Mouse (Mus musculus) embryonic facial prominence, embryonic 13.5 days (tissue): ENCODE data around the gene Hils1. TPM values are rescaled to one million over a fixed set of nuclear protein-coding genes. Genes with fewer than 3 reads are reported as not detected.
A peak's percentile ranks its signal among the peaks of the same experiment; 100 is the strongest.

Source experiments
- ATAC-seq: fragments of 200-750 bp; cut with Nextera tagmentation; 2 replicates; pipeline ENCODE4 v1.8.0; 2017; ENCODE audit warnings: low read depth; ENCODE audit not compliant: insufficient number of reproducible peaks, insufficient read depth, low FRiP score, low TSS enrichment
- H3K27ac ChIP-seq: fragments of 300-500 bp; sonication (generic); 2 replicates; pipeline ENCODE4 v1.5.1; 2015; ENCODE audit warnings: moderate library complexity, mild to moderate bottlenecking, inconsistent platforms
- H3K27me3 ChIP-seq: fragments of 300-500 bp; sonication (generic); 2 replicates; pipeline ENCODE4 v1.6.1; 2015; ENCODE audit warnings: mild to moderate bottlenecking, inconsistent platforms
- H3K36me3 ChIP-seq: fragments of 300-500 bp; sonication (generic); 2 replicates; pipeline ENCODE4 v1.6.1; 2015; ENCODE audit warnings: mild to moderate bottlenecking, inconsistent platforms
- H3K4me1 ChIP-seq: fragments of 300-500 bp; sonication (generic); 2 replicates; pipeline ENCODE4 v1.6.1; 2015; ENCODE audit warnings: inconsistent platforms
- H3K4me2 ChIP-seq: fragments of 300-500 bp; sonication (generic); 2 replicates; pipeline ENCODE4 v1.6.1; 2015; ENCODE audit warnings: moderate library complexity, mild to moderate bottlenecking, inconsistent platforms
- H3K4me3 ChIP-seq: fragments of 300-500 bp; sonication (generic); 2 replicates; pipeline ENCODE4 v1.5.1; 2015; ENCODE audit warnings: mild to moderate bottlenecking, inconsistent platforms
- H3K9ac ChIP-seq: fragments of 300-500 bp; sonication (generic); 2 replicates; pipeline ENCODE4 v1.6.1; 2015; ENCODE audit warnings: mild to moderate bottlenecking, inconsistent platforms
- H3K9me3 ChIP-seq: fragments of 300-500 bp; sonication (generic); 2 replicates; pipeline ENCODE4 v1.6.1; 2016; ENCODE audit warnings: inconsistent platforms
- WGBS: fragments of 180-500 bp; shearing (Covaris S2); methylation state at CpG from one replicate; pipeline ENCODE4 v1.1.7; 2015; ENCODE audit warnings: mixed read lengths; 5-methylcytosine and 5-hydroxymethylcytosine counted together
- polyA plus RNA-seq: library from polyadenylated mRNA; unstranded; fragments of >200 nt; fragmentation: Nextera tagmentation; extraction: Ambion mirVana; gene quantifications from 2 replicates; pipeline ENCODE4 v1.2.1, GENCODE M21; 2015

Gene Hils1
- polyA plus RNA-seq, 1 experiment from 2014 or later: not detected

DNA sequence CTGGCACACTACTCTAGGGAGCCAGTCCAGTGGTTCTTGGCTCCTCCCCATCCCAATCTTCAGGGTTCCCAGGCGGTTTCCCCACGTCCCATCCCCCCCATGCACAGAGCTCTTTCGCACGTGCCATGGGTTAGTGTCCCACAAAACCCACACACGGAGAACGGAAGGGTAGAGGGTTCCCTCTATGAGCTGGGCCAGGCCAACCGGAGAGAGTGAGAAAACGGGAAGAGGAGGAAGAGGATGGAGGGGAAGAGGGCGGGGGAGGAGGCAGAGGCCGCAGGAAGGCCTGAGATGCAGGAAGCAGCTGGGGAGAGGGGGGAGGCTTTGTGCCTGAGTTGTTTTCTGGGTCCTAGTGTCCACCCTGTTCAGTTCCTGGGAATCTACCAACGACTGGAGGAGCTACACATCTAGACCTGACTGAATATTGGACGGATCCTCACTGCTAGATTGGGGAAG lies 22.2 kb downstream of the Hils1 start:
- H3K27me3 ChIP-seq: no peaks in the 10 kb centered on the region
- peak overlapping the region; percentile 99 for H3K4me2 ChIP-seq
- H3K27ac ChIP-seq: peak overlapping the region; percentile 96
- H3K4me3 ChIP-seq: peak overlapping the region; percentile 91
- no peaks in the 10 kb centered on the region for H3K36me3 ChIP-seq
- H3K9me3 ChIP-seq: no peaks in the 10 kb centered on the region
- ATAC-seq: peak; percentile 53; the same call in 1 of the 2 replicates
- H3K9ac ChIP-seq: peak overlapping the region; percentile 71
- peaks cover 71% of the 10 kb centered on the region for H3K4me1 ChIP-seq
- WGBS: 0% methylated on average over 12 of the region's 12 CpGs

DNA sequence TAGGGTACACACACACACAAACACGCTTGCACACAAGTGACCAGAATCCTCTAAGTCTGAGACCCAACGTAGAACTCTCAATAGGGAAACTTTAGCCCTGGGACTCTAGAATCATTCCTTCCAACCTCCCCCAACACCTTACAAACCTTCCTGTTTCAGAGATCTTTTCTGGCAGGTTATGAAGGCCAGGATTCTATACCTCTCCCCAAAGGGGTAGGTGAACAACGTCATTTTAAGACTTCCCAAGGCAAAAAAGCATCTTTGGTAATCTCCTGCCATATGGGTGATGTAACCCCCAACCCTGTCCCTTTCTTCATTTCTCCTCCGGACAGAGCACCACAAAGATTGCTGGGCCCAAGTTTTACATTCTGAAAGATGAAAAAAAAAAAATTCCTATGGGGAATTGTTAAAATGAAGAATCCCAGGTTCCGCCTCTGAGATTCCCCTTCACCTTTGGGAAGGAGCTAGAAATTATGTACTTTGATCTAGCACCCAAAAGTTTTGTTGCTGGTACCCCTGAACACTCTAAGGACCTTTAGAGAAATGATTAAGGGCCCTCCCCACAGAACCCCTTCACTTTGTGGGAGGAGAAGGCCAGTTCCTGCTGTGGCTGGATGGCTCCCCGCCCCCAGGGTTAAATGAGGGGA lies 22.8 kb downstream of the Hils1 start:
- H3K36me3 ChIP-seq: no peaks in the 10 kb centered on the region
- H3K27me3 ChIP-seq: no peaks in the 10 kb centered on the region
- H3K9me3 ChIP-seq: no peaks in the 10 kb centered on the region
- ATAC-seq: no peak
- H3K27ac ChIP-seq: peak overlapping the region; percentile 96
- peak overlapping the region; percentile 91 for H3K4me3 ChIP-seq
- H3K4me1 ChIP-seq: peaks cover 72% of the 10 kb centered on the region
- WGBS: 45% methylated on average over 6 of the region's 6 CpGs
- H3K4me2 ChIP-seq: peak overlapping the region; percentile 99
- peak overlapping the region; percentile 93 for H3K9ac ChIP-seq

DNA sequence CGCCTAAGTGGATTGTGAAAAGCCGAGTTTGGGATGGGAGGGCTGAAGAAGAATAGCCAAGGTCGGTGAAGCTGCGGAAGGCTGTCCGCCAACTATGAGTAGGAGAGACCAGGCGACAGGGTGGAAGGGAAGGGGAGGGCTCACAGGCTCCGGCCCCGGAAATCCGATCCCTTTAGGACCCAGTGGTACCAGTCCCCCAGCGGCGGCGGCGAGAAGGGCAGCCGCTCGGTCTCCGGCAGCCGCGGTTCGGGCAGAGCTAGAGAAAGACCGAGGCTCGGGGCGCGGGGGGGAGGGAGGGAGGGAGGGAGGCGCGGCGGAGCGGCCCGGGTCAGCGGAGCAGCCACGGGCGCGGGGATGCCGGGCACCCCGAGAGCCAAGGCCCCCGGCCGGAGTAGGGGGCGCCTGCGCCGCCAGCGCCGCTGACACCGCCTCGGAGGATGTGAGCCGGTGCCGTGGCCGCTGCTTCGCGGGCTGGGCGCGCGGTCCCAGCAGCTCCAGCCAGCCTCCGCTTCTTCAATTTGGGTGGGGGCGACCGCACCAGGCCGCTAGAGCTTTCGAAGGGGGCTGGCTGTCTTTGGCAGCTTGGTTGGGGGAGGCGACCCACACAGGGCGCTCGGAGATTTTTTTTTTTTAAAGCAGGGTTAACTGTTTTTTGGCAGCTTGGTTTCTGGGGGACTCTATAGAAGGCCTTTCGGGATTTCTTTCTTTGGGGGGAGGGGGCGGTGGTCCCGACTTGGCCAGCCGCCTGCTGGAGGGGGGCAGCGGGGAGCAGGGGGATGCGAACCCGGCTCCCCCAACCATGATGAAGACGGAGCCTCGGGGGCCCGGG lies 23.6 kb downstream of the Hils1 start, which contains the start of gene Ppp1r9b:
Gene Ppp1r9b, plus strand, starts transcription at position 287 of the 829 bp plus-strand sequence.
- Histone ChIP-seq H3K9ac (peak within 1 kb of the TSS; percentile 93), H3K27me3 (no peaks in the 10 kb centered on the region), H3K4me1 (peaks cover 77% of the 10 kb centered on the region), H3K9me3 (no peaks in the 10 kb centered on the region), H3K36me3 (no peaks in the 10 kb centered on the region), H3K4me3 (peak within 1 kb of the TSS; percentile 91), H3K27ac (peak within 1 kb of the TSS; percentile 96), H3K4me2 (peak within 1 kb of the TSS; percentile 99)
- whole genome bisulfite sequencing: under 1% methylated on average over 55 of the region's 69 CpGs
- peak; percentile 76 for ATAC-seq

DNA sequence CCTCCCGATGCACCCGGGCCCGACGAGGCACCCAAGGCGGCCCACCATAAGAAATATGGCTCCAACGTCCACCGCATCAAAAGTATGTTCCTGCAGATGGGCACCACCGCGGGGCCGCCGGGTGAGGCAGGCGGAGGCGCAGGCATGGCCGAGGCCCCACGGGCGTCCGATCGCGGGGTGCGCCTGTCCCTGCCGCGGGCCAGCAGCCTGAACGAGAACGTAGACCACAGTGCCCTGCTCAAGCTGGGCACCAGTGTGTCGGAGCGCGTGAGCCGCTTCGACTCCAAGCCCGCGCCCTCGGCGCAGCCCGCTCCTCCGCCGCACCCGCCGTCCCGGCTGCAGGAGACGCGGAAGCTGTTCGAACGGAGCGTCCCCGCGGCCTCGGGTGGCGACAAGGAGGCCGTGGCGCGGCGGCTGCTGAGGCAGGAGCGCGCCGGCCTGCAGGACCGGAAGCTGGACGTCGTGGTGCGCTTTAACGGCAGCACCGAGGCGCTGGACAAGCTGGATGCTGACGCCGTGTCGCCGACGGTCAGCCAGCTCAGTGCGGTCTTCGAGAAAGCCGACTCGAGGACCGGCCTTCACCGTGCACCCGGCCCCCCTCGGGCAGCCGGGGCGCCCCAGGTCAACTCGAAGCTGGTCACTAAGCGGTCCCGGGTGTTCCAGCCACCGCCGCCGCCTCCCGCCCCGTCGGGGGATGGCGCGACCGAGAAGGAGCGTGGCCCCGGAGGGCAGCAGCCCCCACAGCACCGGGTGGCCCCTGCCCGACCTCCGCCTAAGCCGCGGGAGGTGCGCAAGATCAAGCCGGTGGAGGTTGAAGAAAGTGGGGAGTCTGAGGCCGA lies 24.5 kb downstream of the Hils1 start:
- peaks cover 9% of the 10 kb centered on the region for H3K36me3 ChIP-seq
- no peaks in the 10 kb centered on the region for H3K27me3 ChIP-seq
- peak overlapping the region; percentile 91 for H3K4me3 ChIP-seq
- no peak for ATAC-seq
- no peaks in the 10 kb centered on the region for H3K9me3 ChIP-seq
- H3K4me1 ChIP-seq: peaks cover 80% of the 10 kb centered on the region
- H3K9ac ChIP-seq: peak overlapping the region; percentile 93
- WGBS: under 1% methylated on average over 99 of the region's 99 CpGs
- peak overlapping the region; percentile 99 for H3K4me2 ChIP-seq
- peak overlapping the region; percentile 96 for H3K27ac ChIP-seq

DNA sequence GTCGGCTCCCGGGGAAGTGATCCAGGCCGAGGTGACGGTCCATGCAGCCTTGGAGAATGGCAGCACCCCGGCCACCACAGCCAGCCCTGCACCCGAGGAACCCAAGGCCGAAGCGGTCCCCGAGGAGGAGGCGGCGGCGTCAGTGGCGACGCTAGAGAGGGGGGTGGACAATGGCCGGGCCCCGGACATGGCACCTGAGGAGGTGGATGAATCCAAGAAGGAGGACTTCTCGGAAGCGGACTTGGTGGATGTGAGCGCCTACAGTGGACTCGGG lies 25.0 kb downstream of the Hils1 start:
- no peak for ATAC-seq
- H3K4me2 ChIP-seq: peak overlapping the region; percentile 99
- H3K9me3 ChIP-seq: no peaks in the 10 kb centered on the region
- no peaks in the 10 kb centered on the region for H3K27me3 ChIP-seq
- peaks cover 14% of the 10 kb centered on the region for H3K36me3 ChIP-seq
- WGBS: under 1% methylated on average over 20 of the region's 20 CpGs
- peaks cover 74% of the 10 kb centered on the region for H3K4me1 ChIP-seq
- peak overlapping the region; percentile 91 for H3K4me3 ChIP-seq
- H3K9ac ChIP-seq: peak overlapping the region; percentile 93
- H3K27ac ChIP-seq: peak overlapping the region; percentile 96

DNA sequence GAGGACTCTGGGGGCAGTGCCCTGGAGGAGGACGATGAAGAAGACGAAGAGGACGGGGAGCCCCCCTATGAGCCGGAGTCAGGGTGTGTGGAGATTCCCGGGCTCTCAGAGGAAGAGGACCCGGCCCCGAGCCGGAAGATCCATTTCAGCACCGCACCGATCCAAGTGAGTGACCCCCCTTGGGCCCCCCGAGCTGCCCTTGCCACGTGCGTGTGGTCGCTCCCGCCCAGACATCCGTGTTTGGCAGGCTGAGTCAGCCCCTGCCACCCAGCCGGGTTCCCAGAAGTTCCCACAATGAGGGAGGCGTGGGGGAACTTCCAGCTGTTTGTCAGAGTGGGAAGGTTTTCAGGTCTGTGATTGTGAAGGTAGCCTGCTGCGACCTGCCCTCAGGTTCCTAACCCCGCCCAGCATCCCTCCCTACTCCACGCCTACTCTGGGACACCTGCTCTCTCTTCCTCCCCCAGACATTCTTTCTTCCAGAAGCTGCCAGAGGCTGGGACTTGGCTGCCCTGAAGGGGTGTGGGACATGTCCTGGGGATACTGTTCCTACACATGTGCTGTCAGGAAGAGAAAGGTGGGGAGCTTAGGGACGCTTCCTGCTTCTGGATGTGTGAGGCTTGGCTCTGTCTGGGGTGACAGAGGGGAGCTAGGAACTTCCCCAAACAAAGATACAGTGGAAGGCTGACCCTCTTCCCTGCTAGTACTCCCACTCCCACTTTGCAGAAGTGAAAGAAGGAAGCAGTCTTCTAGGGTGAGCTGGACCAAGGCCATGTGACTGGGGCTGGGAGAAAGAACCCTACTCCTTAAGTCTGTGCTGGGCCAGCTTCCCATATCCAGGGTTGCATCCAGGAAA lies 25.6 kb downstream of the Hils1 start:
- H3K9me3 ChIP-seq: no peaks in the 10 kb centered on the region
- peak overlapping the region; percentile 99 for H3K4me2 ChIP-seq
- no peaks in the 10 kb centered on the region for H3K27me3 ChIP-seq
- peak overlapping the region; percentile 91 for H3K4me3 ChIP-seq
- peaks cover 72% of the 10 kb centered on the region for H3K4me1 ChIP-seq
- ATAC-seq: no peak
- peak overlapping the region; percentile 93 for H3K9ac ChIP-seq
- 2% methylated on average over 22 of the region's 22 CpGs for WGBS
- H3K36me3 ChIP-seq: peaks cover 20% of the 10 kb centered on the region
- H3K27ac ChIP-seq: peak overlapping the region; percentile 96

DNA sequence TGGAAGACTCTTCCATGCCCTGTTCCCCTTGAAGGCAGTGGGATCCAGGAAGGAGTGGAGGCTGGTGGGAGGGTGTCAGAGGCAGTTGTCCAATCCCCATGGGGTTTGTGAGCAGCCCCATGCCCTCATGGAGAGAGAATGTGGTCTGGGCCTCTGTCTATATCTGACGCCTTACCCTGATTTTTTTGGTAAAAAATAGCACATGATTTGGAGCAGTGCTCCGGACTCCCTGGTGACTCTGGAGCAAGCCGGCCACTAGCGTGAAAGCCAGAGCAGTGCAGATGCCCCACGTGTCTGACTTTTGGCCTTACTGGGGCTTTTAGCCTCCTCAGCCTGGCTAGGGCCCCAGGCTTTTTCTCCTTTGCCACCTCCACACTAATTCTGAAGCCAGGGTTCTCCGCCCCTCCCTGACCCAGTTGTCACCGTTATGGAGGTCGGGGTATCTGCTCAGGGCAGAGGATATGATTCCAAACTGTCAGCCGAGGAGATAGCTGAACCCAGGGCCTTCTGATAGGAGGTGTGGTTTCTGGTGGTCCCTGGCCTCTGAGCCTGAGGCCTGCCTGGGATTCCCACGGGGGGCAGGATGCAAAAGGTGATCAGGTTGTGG lies 26.9 kb downstream of the Hils1 start:
- no peaks in the 10 kb centered on the region for H3K9me3 ChIP-seq
- H3K9ac ChIP-seq: peak overlapping the region; percentile 93
- H3K36me3 ChIP-seq: peaks cover 33% of the 10 kb centered on the region
- 48% methylated on average over 10 of the region's 10 CpGs for WGBS
- H3K4me2 ChIP-seq: peak overlapping the region; percentile 99
- peak overlapping the region; percentile 91 for H3K4me3 ChIP-seq
- no peaks in the 10 kb centered on the region for H3K27me3 ChIP-seq
- peaks cover 59% of the 10 kb centered on the region for H3K4me1 ChIP-seq
- H3K27ac ChIP-seq: peak overlapping the region; percentile 62; the same call in 1 of the 2 replicates
- ATAC-seq: no peak

DNA sequence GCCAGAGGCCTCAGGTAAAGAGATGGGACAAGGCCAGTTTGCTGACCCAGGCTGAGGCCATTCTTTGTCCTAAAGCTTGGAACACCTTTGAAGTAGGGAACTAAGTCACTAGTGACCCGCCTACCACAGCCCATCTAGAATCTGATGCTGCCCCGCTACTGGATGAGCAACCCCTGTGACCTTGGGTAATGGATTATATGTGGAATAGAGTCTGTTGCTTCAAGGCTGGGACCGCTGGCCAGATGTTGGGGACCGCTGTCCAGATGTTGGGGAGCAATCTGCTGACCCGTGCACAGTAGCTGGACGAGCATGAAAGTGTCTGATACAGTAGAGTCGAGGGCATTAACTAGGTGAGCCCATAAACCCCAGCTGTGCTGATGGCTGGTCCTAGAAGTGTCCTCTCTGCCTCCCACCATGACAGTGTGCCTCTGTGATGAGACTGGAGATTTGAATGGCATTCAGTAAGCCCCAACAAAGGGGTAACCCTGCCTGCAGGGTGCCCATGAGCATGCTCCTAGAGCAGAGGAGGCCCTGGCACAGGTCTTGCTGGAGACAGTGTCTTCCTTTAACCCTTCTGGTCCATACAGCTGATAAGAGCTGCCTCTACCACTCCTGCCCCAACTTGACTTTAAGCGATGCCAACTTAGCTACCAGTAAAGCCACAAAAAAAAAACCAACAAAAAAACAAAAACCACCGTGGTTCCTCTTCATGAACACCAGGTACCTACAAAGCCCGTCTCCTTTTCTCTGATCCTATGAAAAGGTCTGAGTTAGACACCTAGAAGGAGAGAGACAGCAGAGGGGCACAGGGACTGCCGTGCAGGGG lies 27.8 kb downstream of the Hils1 start:
- Histone ChIP-seq H3K4me2 (peak overlapping the region; percentile 99), H3K27ac (no peak overlapping the region), H3K4me1 (peaks cover 56% of the 10 kb centered on the region), H3K9me3 (no peaks in the 10 kb centered on the region), H3K27me3 (no peaks in the 10 kb centered on the region), H3K9ac (peak overlapping the region; percentile 93), H3K36me3 (peaks cover 42% of the 10 kb centered on the region), H3K4me3 (peak overlapping the region; percentile 91)
- ATAC-seq: no peak
- WGBS: 83% methylated on average over 11 of the region's 11 CpGs

DNA sequence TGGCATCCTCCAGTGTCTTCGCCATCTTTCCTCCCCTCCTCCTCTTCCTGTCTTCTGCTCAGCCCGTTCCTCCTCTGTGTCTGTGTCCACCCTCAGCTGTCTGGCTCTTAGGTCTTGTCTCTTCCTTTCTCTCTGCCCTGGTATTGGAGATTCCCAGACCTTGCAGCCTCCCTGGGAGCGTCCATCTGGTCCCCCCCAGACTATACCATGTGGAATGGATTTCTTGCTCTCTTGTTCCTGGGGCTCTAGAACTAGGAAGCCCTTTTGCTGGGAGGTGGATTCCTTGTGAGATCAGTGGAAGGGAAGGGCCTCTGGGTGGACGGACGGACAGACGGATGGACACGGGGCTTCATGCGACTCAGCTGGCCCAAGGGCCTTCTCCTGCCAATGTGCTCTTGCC lies 28.7 kb downstream of the Hils1 start:
- Histone ChIP-seq H3K4me3 (no peak overlapping the region), H3K4me1 (peaks cover 60% of the 10 kb centered on the region), H3K9me3 (no peaks in the 10 kb centered on the region), H3K27me3 (no peaks in the 10 kb centered on the region), H3K27ac (0 out of 2 replicates have a peak overlapping the region, but pooled peaks have one; percentile 40), H3K9ac (peak overlapping the region; percentile 93; the same call in 1 of the 2 replicates), H3K36me3 (peaks cover 51% of the 10 kb centered on the region), H3K4me2 (peak overlapping the region; percentile 99; the same call in 1 of the 2 replicates)
- no peak for ATAC-seq
- WGBS: 77% methylated on average over 8 of the region's 8 CpGs

DNA sequence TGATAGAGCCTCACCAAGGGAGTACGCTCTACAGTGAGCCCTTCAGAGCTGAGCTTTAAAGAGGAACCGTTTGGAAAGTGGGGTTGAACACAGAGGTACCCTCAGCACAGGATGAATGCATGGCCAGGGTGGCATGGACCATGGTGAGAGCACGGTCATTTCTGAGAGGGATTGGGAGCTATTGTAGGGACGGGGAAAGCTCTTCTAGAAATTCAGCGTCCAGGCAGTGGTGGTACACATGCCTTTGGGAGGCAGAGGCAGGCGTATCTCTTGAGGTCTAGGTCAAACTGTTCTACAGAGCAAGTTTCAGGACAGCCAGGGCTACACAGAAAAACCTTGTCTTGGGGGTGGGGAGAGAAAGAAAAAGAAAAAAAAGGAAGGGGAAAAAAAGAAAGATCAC lies 29.6 kb downstream of the Hils1 start:
- Histone ChIP-seq H3K4me2 (no peak overlapping the region), H3K4me3 (no peak overlapping the region), H3K9ac (no peak overlapping the region), H3K36me3 (peaks cover 59% of the 10 kb centered on the region), H3K9me3 (no peaks in the 10 kb centered on the region), H3K27me3 (no peaks in the 10 kb centered on the region), H3K27ac (no peak overlapping the region), H3K4me1 (peaks cover 61% of the 10 kb centered on the region)
- WGBS: 93% methylated on average over 6 of the region's 6 CpGs
- ATAC-seq: no peak
